25 mouse cellular contexts compared by ENCODE assay signal in the genomic region with DNA sequence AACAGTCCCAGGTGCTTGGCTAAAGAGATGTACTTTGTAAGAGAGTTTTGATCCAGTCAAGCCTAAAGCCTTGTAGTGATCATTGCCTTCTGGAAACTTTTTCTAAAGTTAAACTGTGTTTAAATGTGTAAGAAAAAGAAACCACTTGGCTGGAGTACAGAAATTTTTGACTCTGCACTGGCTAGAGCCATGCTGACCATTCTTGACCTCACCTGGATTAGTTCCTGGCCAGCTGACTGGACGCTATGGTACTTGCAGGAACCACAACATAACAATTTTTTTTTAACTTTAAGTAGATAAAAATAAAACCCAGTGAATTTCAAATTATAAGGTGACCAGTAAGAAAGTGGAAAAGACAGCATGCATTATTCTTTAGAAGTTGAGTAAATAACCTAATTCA. TPM values are rescaled to one million over a fixed set of nuclear protein-coding genes. Genes with fewer than 3 reads are reported as not detected.
"Had no signal": no experiment of that assay in that cellular context is flagged by ENCODE, and none has a peak within 500 bp of the region (broad histone marks: within the 10 kb centered on the region; RNA-seq: fewer than 3 reads in every experiment).

No protein-coding gene starts in this region.

- H3K4me2 ChIP-seq: lung, embryonic 15.5 days; midbrain, embryonic 11.5 days; midbrain, embryonic 13.5 days; midbrain, embryonic 15.5 days; neural tube, embryonic 12.5 days; stomach, embryonic 15.5 days had no signal

- H3K4me3 ChIP-seq: lung, embryonic 15.5 days; megakaryocyte, embryonic 14.5 days; midbrain, embryonic 13.5 days; midbrain, embryonic 15.5 days; neural tube, embryonic 12.5 days; stomach, embryonic 15.5 days had no signal

- DNase-seq: lung, adult 2 months; lung, postnatal 14 days; lung, postnatal 36 days; right cerebral cortex, postnatal 14 days; thymus, adult 2 months; thymus, postnatal 25 days; thymus, postnatal 4 days had no signal

- H3K27me3 ChIP-seq: lung, embryonic 15.5 days; megakaryocyte, embryonic 14.5 days; midbrain, embryonic 13.5 days; midbrain, embryonic 15.5 days; neural tube, embryonic 12.5 days; stomach, embryonic 15.5 days had no signal

- H3K4me1 ChIP-seq: lung, embryonic 15.5 days; megakaryocyte, embryonic 14.5 days; midbrain, embryonic 13.5 days; midbrain, embryonic 15.5 days; neural tube, embryonic 12.5 days; stomach, embryonic 15.5 days had no signal

- H3K9me3 ChIP-seq: lung, embryonic 15.5 days; megakaryocyte, embryonic 14.5 days; midbrain, embryonic 13.5 days; midbrain, embryonic 15.5 days; neural tube, embryonic 12.5 days; stomach, embryonic 15.5 days had no signal

- ATAC-seq: lung, postnatal 0 days; midbrain, embryonic 13.5 days; midbrain, embryonic 15.5 days had no signal

- H3K9ac ChIP-seq: lung, embryonic 15.5 days; midbrain, embryonic 13.5 days; midbrain, embryonic 15.5 days; neural tube, embryonic 12.5 days; stomach, embryonic 15.5 days had no signal

- H3K27ac ChIP-seq: lung, embryonic 15.5 days; macrophage; midbrain, embryonic 13.5 days; midbrain, embryonic 15.5 days; neural tube, embryonic 12.5 days; stomach, embryonic 15.5 days; stomach, postnatal 0 days had no signal

- H3K36me3 ChIP-seq: lung, embryonic 15.5 days; midbrain, embryonic 13.5 days; midbrain, embryonic 15.5 days; neural tube, embryonic 12.5 days; stomach, embryonic 15.5 days had no signal

RNA-seq across cellular contexts. Expression of a gene that starts 28.0 kb away (rescaled TPM):
- total RNA-seq: megakaryocyte progenitor cell, adult 5-6 weeks; monocyte, adult 5-6 weeks; neutrophil, adult 5-6 weeks had no signal
- polyA plus RNA-seq: lung, adult 2 months; macrophage; midbrain, embryonic 15.5 days; neural tube, embryonic 14.5 days; spleen, adult 2 months had no signal

RNA-seq across cellular contexts. Expression of a gene that starts 45.7 kb away (rescaled TPM):
- total RNA-seq: megakaryocyte progenitor cell, adult 5-6 weeks; midbrain, postnatal 0 days; monocyte, adult 5-6 weeks; neutrophil, adult 5-6 weeks had no signal
- polyA plus RNA-seq: lung, adult 2 months; lung, embryonic 15.5 days; lung, postnatal 0 days; macrophage; midbrain, embryonic 11.5 days; midbrain, embryonic 13.5 days; midbrain, embryonic 15.5 days; midbrain, postnatal 0 days; neural tube, embryonic 12.5 days; neural tube, embryonic 14.5 days; spleen, adult 2 months; stomach, embryonic 15.5 days; stomach, postnatal 0 days; thymus, adult 2 months; urinary bladder, adult 2 months had no signal

RNA-seq across cellular contexts. Expression of a gene that starts 56.5 kb away (rescaled TPM):
- total RNA-seq: megakaryocyte progenitor cell, adult 5-6 weeks; midbrain, postnatal 0 days; monocyte, adult 5-6 weeks had no signal
- polyA plus RNA-seq: macrophage; midbrain, embryonic 11.5 days; midbrain, embryonic 13.5 days; midbrain, embryonic 15.5 days; midbrain, postnatal 0 days; neural tube, embryonic 12.5 days; neural tube, embryonic 14.5 days; spleen, adult 2 months; testis, adult 2 months had no signal
